Mouse (Mus musculus) neural tube, embryonic 14.5 days (tissue): ENCODE data around the gene Slc30a5. TPM values are rescaled to one million over a fixed set of nuclear protein-coding genes. Genes with fewer than 3 reads are reported as not detected.
"Not testable (repeated sequence)": the region's sequence is repeated elsewhere in the genome, so short reads cannot be mapped to it uniquely, and the experiment has no call there.

Experiments
- ATAC-seq: fragments of 200-750 bp; cut with Nextera tagmentation; 2 replicates; pipeline ENCODE4 v1.8.0; 2017; ENCODE audit warnings: low read depth, mild to moderate bottlenecking, moderate TSS enrichment, moderate library complexity
- H3K27ac ChIP-seq: fragments of 300-500 bp; sonication (generic); 2 replicates; pipeline ENCODE4 v1.5.1; 2014; ENCODE audit warnings: low read depth, mild to moderate bottlenecking, control low read depth, low read length, moderate library complexity, mixed read lengths
- H3K27me3 ChIP-seq: fragments of 300-500 bp; sonication (generic); 2 replicates; pipeline ENCODE4 v1.6.1; 2014; ENCODE audit warnings: low read length; ENCODE audit not compliant: control insufficient read depth, insufficient read depth
- H3K36me3 ChIP-seq: fragments of 300-500 bp; sonication (generic); 2 replicates; pipeline ENCODE4 v1.6.1; 2014; ENCODE audit warnings: low read length, mixed read lengths; ENCODE audit not compliant: control insufficient read depth, insufficient read depth
- H3K4me1 ChIP-seq: fragments of 300-500 bp; sonication (generic); 2 replicates; pipeline ENCODE4 v1.6.1; 2014; ENCODE audit warnings: low read length; ENCODE audit not compliant: control insufficient read depth, insufficient read depth
- H3K4me2 ChIP-seq: fragments of 300-500 bp; sonication (generic); 2 replicates; pipeline ENCODE4 v1.6.1; 2014; ENCODE audit warnings: mild to moderate bottlenecking, low read depth, low read length, control low read depth
- H3K4me3 ChIP-seq: fragments of 300-500 bp; sonication (generic); 2 replicates; pipeline ENCODE4 v1.5.1; 2014; ENCODE audit warnings: low read depth, low read length, control low read depth, mixed read lengths
- H3K9ac ChIP-seq: fragments of 300-500 bp; sonication (generic); replicated peaks from 2 replicates; pipeline ENCODE4 v1.6.1; 2014; ENCODE audit warnings: low read depth, mild to moderate bottlenecking, control low read depth, low read length, mixed read lengths
- H3K9me3 ChIP-seq: fragments of 300-500 bp; sonication (generic); 2 replicates; pipeline ENCODE4 v1.6.1; 2016; ENCODE audit warnings: low read length; ENCODE audit not compliant: control insufficient read depth
- WGBS: fragments of 180-500 bp; shearing (Covaris S2); extraction: QIAGEN DNeasy Blood & Tissue Kit; methylation state at CpG from one replicate; pipeline ENCODE4 v1.1.7; 2014; 5-methylcytosine and 5-hydroxymethylcytosine counted together
- polyA plus RNA-seq: library from polyadenylated mRNA; unstranded; fragments of >200 nt; fragmentation: Nextera tagmentation; extraction: Ambion mirVana; gene quantifications from 2 replicates; pipeline ENCODE4 v1.2.1, GENCODE M21; 2014

Gene Slc30a5
- polyA plus RNA-seq, 1 experiment from 2014 or later = 40.2 TPM

GRCm38 (mm10) chr13:100825627-100826410, 7.4 kb downstream of the Slc30a5 start:
- WGBS = 93% methylated on average over 9 of the region's 9 CpGs
- Histone ChIP-seq H3K4me1 (no peaks in the 10 kb centered on the region), H3K9me3 (no peaks in the 10 kb centered on the region), H3K9ac (no peak overlapping the region), H3K27me3 (no peaks in the 10 kb centered on the region), H3K27ac (no peak overlapping the region), H3K36me3 (peaks cover 16% of the 10 kb centered on the region), H3K4me3 (no peak overlapping the region), H3K4me2 (no peak overlapping the region)
- ATAC-seq = no peak

- H3K27ac ChIP-seq = no peak overlapping the region
- ATAC-seq = no peak
- peaks cover 21% of the 10 kb centered on the region for H3K36me3 ChIP-seq
- H3K9ac ChIP-seq = no peak overlapping the region
- H3K27me3 ChIP-seq = no peaks in the 10 kb centered on the region
- H3K4me2 ChIP-seq = no peak overlapping the region
- no peaks in the 10 kb centered on the region for H3K4me1 ChIP-seq
- no peaks in the 10 kb centered on the region for H3K9me3 ChIP-seq
- 95% methylated on average over 3 of the region's 3 CpGs for WGBS
- no peak overlapping the region for H3K4me3 ChIP-seq
Observed at GRCm38 (mm10) chr13:100824916-100825315, 8.3 kb downstream of the Slc30a5 start.

GRCm38 (mm10) chr13:100824306-100824705, 8.9 kb downstream of the Slc30a5 start:
- H3K4me3 ChIP-seq = no peak overlapping the region
- H3K27ac ChIP-seq = no peak overlapping the region
- no peak overlapping the region for H3K4me2 ChIP-seq
- peaks cover 24% of the 10 kb centered on the region for H3K36me3 ChIP-seq
- no peaks in the 10 kb centered on the region for H3K9me3 ChIP-seq
- ATAC-seq = no peak
- H3K27me3 ChIP-seq = no peaks in the 10 kb centered on the region
- H3K9ac ChIP-seq = no peak overlapping the region
- no peaks in the 10 kb centered on the region for H3K4me1 ChIP-seq
- WGBS = 88% methylated on average over 6 of the region's 6 CpGs

GRCm38 (mm10) chr13:100823863-100824262, 9.4 kb downstream of the Slc30a5 start:
- H3K27ac ChIP-seq = no peak overlapping the region
- no peaks in the 10 kb centered on the region for H3K27me3 ChIP-seq
- H3K4me2 ChIP-seq = no peak overlapping the region
- H3K9me3 ChIP-seq = no peaks in the 10 kb centered on the region
- H3K4me1 ChIP-seq = no peaks in the 10 kb centered on the region
- WGBS = 97% methylated on average over 3 of the region's 3 CpGs
- no peak overlapping the region for H3K4me3 ChIP-seq
- no peak for ATAC-seq
- peaks cover 27% of the 10 kb centered on the region for H3K36me3 ChIP-seq
- H3K9ac ChIP-seq = no peak overlapping the region

- WGBS = 95% methylated on average over 6 of the region's 6 CpGs
- H3K4me1 ChIP-seq = no peaks in the 10 kb centered on the region
- H3K9me3 ChIP-seq = no peaks in the 10 kb centered on the region
- H3K9ac ChIP-seq = no peak overlapping the region
- no peak overlapping the region for H3K4me2 ChIP-seq
- no peak overlapping the region for H3K27ac ChIP-seq
- ATAC-seq = no peak
- H3K4me3 ChIP-seq = no peak overlapping the region
- peaks cover 35% of the 10 kb centered on the region for H3K36me3 ChIP-seq
- H3K27me3 ChIP-seq = no peaks in the 10 kb centered on the region
Observed at GRCm38 (mm10) chr13:100814451-100814850, 18.8 kb downstream of the Slc30a5 start.

GRCm38 (mm10) chr13:100805776-100806175, 27.5 kb downstream of the Slc30a5 start:
- no peak overlapping the region for H3K9ac ChIP-seq
- no peak overlapping the region for H3K4me2 ChIP-seq
- WGBS = 95% methylated on average over 3 of the region's 3 CpGs
- ATAC-seq = no peak
- peaks cover 46% of the 10 kb centered on the region for H3K36me3 ChIP-seq
- H3K4me3 ChIP-seq = no peak overlapping the region
- H3K27me3 ChIP-seq = no peaks in the 10 kb centered on the region
- no peaks in the 10 kb centered on the region for H3K9me3 ChIP-seq
- no peak overlapping the region for H3K27ac ChIP-seq
- no peaks in the 10 kb centered on the region for H3K4me1 ChIP-seq

- WGBS = 93% methylated on average over 6 of the region's 6 CpGs
Observed at GRCm38 (mm10) chr13:100797171-100797570, 36.1 kb downstream of the Slc30a5 start.

GRCm38 (mm10) chr13:100789083-100789482, 44.1 kb downstream of the Slc30a5 start:
- WGBS = 91% methylated on average over 3 of the region's 3 CpGs
- H3K27me3 ChIP-seq = no peaks in the 10 kb centered on the region
- H3K9me3 ChIP-seq = no peaks in the 10 kb centered on the region
- H3K36me3 ChIP-seq = no peaks in the 10 kb centered on the region
- H3K4me2 ChIP-seq = no peak overlapping the region
- ATAC-seq = no peak
- H3K4me1 ChIP-seq = no peaks in the 10 kb centered on the region; the same call in 1 of the 2 replicates
- H3K4me3 ChIP-seq = no peak overlapping the region
- H3K9ac ChIP-seq = no peak overlapping the region
- H3K27ac ChIP-seq = no peak overlapping the region

More at GRCm38 (mm10) chr13:100797171-100797570, 36.1 kb downstream of the Slc30a5 start:
- Histone ChIP-seq H3K27me3 (no peaks in the 10 kb centered on the region), H3K27ac (no peak overlapping the region), H3K36me3 (no peaks in the 10 kb centered on the region), H3K4me1 (no peaks in the 10 kb centered on the region), H3K9ac (no peak overlapping the region), H3K4me2 (no peak overlapping the region), H3K9me3 (no peaks in the 10 kb centered on the region), H3K4me3 (no peak overlapping the region)
- no peak for ATAC-seq

GRCm38 (mm10) chr13:100788057-100788456, 45.2 kb downstream of the Slc30a5 start:
- H3K4me3 ChIP-seq, ATAC-seq, H3K36me3 ChIP-seq, H3K27ac ChIP-seq, H3K9ac ChIP-seq, H3K4me1 ChIP-seq, H3K27me3 ChIP-seq, H3K9me3 ChIP-seq, H3K4me2 ChIP-seq: not testable (repeated sequence)
- 95% methylated on average over 11 of the region's 14 CpGs for WGBS
